Mouse (Mus musculus): Measurements from ENCODE around the gene Olfr288. TPM values are rescaled to one million over a fixed set of nuclear protein-coding genes. Genes with fewer than 3 reads are reported as not detected.

The Olfr288 gene
- not detected in 2 replicates for polyA plus RNA-seq (2012; rRNA removed)

DNA sequence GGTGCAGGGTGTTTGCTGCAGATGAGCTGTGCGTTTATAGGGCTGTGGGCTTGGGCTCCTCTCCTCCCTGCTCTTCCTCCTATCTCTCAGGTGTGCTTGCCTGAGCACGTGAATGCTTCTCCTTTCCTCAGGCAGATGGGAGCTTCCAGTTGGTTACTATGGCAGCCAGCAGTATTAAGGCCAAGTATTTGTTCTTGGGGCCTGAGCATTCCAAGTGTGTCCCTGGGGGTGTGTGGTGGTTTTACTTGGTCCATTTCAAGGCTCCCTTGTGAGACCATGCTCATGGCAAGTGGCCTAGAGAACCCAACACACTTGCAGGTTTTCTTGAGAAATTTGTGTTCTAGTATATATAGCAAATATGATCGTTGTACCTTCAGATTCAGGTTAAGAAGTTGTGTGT lies at the start of gene Olfr288:
TSS of gene Olfr288 (minus strand) at position 101 of the 400 bp plus-strand sequence.
- 68% methylated on average over 3 of the region's 3 CpGs for WGBS

DNA sequence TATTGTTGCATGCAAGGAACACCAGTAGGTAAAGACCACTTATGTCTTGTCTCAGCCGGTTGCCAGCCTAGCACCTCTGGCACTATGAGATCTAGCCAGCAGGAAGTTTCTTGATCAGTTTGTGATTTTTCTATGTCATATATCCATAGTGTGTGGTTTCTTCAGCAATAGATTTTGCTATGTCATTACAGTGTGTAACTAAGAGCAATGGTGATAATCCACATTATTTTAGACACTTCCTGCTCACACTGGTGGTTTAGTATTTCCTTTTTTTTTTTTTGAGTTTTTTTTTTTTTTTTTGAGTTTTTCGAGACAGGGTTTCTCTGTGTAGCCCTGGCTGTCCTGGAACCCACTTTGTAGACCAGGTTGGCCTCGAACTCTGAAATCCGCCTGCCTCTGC lies 40.1 kb upstream of the Olfr288 start:
- Histone ChIP-seq H3K36me3 (ENCODE audit: control insufficient read depth, insufficient read depth, low read length) (no peaks in the 10 kb centered on the region), H3K4me3 (ENCODE audit: insufficient read depth, low read depth, low read length) (no peak overlapping the region), H3K27me3 (replicated peaks; ENCODE audit: control insufficient read depth, insufficient read depth, low read length) (no peaks in the 10 kb centered on the region), H3K27ac (ENCODE audit: insufficient read depth, low read depth, low read length) (no peak overlapping the region), H3K4me1 (ENCODE audit: control insufficient read depth, insufficient read depth, low read length) (no peaks in the 10 kb centered on the region)
- DNase-seq = no peak
- TF ChIP-seq POLR2A (IDR thresholded peaks at IDR 0.05; ENCODE audit: low read depth, low read length) (no peak), CTCF (conservative IDR thresholded peaks at IDR 0.05; ENCODE audit: insufficient read depth, insufficient read length, low read depth, low read length) (no peak)
- 90% methylated on average over 4 of the region's 4 CpGs for WGBS

More for the DNA sequence above, at the start of gene Olfr288:
- no peaks in the 10 kb centered on the region for H3K36me3 ChIP-seq (ENCODE audit: control insufficient read depth, insufficient read depth, low read length)
- H3K4me1 ChIP-seq (ENCODE audit: control insufficient read depth, insufficient read depth, low read length) = no peaks in the 10 kb centered on the region
- no peak for DNase-seq
- H3K4me3 ChIP-seq (ENCODE audit: insufficient read depth, low read depth, low read length) = no peak within 1 kb of the TSS
- no peak within 1 kb of the TSS for H3K27ac ChIP-seq (ENCODE audit: insufficient read depth, low read depth, low read length)
- no peaks in the 10 kb centered on the region for H3K27me3 ChIP-seq (replicated peaks; ENCODE audit: control insufficient read depth, insufficient read depth, low read length)
- TF ChIP-seq POLR2A (IDR thresholded peaks at IDR 0.05; ENCODE audit: low read depth, low read length) (no peak), CTCF (conservative IDR thresholded peaks at IDR 0.05; ENCODE audit: insufficient read depth, insufficient read length, low read depth, low read length) (no peak)

DNA sequence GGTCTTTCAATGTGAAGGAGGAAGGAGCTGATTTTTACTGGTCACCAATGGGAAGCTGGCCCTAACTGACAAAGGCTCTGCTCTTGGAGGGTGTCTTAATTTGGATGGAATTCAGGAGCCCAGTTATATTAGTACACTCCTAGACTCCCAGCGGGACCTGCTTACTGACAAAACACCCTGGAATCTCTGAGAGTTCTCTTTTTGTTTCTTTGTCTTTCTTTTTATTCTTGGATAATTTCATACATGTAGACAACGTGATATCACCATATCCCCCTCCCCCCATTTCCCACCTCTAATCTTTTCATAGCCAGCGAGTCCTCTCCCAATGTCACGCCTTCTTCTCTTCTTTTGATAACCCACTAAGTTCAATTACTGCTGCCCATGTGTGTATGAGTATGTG lies 39.0 kb upstream of the Olfr288 start, which contains the start of gene Olfr286:
TSS of gene Olfr286 (minus strand) at position 101 of the 400 bp plus-strand sequence.
- no peaks in the 10 kb centered on the region for H3K27me3 ChIP-seq (replicated peaks; ENCODE audit: control insufficient read depth, insufficient read depth, low read length)
- TF ChIP-seq CTCF (conservative IDR thresholded peaks at IDR 0.05; ENCODE audit: insufficient read depth, insufficient read length, low read depth, low read length) (no peak), POLR2A (IDR thresholded peaks at IDR 0.05; ENCODE audit: low read depth, low read length) (no peak)
- no peak within 1 kb of the TSS for H3K4me3 ChIP-seq (ENCODE audit: insufficient read depth, low read depth, low read length)
- no peaks in the 10 kb centered on the region for H3K4me1 ChIP-seq (ENCODE audit: control insufficient read depth, insufficient read depth, low read length)
- H3K36me3 ChIP-seq (ENCODE audit: control insufficient read depth, insufficient read depth, low read length) = no peaks in the 10 kb centered on the region
- 95% methylated on average over 4 of the region's 4 CpGs for WGBS
- DNase-seq = no peak
- H3K27ac ChIP-seq (ENCODE audit: insufficient read depth, low read depth, low read length) = no peak within 1 kb of the TSS

DNA sequence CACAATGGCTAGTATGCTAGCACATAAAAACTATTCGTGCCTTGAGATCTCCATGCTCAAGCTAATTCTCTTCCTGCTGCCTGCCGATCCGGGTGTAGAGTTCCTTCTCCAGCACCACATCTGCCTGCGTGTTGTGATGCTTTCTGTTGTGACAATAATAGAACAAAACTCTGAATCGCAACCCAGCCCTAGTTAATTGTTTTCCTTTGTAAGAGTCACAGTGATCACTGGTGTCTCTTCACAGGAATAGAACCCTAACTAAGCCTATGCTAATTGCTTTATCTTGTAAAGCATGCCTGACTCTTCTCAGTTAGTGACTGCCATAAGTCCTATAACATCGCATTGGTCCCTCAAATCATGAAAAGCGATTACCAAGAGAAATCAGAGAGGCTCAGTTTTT lies 30.8 kb upstream of the Olfr288 start:
- TF ChIP-seq POLR2A (IDR thresholded peaks at IDR 0.05; ENCODE audit: low read depth, low read length) (no peak), CTCF (conservative IDR thresholded peaks at IDR 0.05; ENCODE audit: insufficient read depth, insufficient read length, low read depth, low read length) (no peak)
- H3K4me3 ChIP-seq (ENCODE audit: insufficient read depth, low read depth, low read length) = no peak overlapping the region
- no peaks in the 10 kb centered on the region for H3K36me3 ChIP-seq (ENCODE audit: control insufficient read depth, insufficient read depth, low read length)
- 82% methylated on average over 7 of the region's 7 CpGs for WGBS
- DNase-seq = no peak
- H3K27ac ChIP-seq (ENCODE audit: insufficient read depth, low read depth, low read length) = no peak overlapping the region
- no peaks in the 10 kb centered on the region for H3K27me3 ChIP-seq (replicated peaks; ENCODE audit: control insufficient read depth, insufficient read depth, low read length)
- no peaks in the 10 kb centered on the region for H3K4me1 ChIP-seq (ENCODE audit: control insufficient read depth, insufficient read depth, low read length)

DNA sequence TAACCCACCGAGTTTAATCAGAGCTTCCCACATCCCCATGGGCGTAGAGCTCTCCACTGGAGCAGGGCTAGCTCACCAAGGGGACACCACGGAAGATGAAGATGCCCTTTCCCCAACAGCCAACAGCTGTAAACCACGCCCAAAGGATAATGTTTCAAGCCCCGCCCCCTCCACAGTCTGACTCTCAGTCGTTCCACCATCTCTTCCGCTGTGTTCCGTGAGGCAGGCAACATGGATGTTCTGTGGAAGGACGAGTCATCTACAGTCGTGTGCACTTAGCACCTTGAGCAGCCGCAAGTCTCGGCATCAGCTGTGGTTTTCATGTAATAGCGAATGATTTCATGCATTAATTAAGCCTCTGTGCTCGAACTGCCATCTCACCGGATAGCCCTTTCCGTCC lies 30.3 kb upstream of the Olfr288 start:
- Histone ChIP-seq H3K27ac (ENCODE audit: insufficient read depth, low read depth, low read length) (no peak overlapping the region), H3K4me3 (ENCODE audit: insufficient read depth, low read depth, low read length) (no peak overlapping the region), H3K27me3 (replicated peaks; ENCODE audit: control insufficient read depth, insufficient read depth, low read length) (no peaks in the 10 kb centered on the region), H3K36me3 (ENCODE audit: control insufficient read depth, insufficient read depth, low read length) (no peaks in the 10 kb centered on the region), H3K4me1 (ENCODE audit: control insufficient read depth, insufficient read depth, low read length) (no peaks in the 10 kb centered on the region)
- WGBS = 54% methylated on average over 16 of the region's 16 CpGs
- DNase-seq = no peak
- TF ChIP-seq CTCF (conservative IDR thresholded peaks at IDR 0.05; ENCODE audit: insufficient read depth, insufficient read length, low read depth, low read length) (no peak), POLR2A (IDR thresholded peaks at IDR 0.05; ENCODE audit: low read depth, low read length) (no peak)

DNA sequence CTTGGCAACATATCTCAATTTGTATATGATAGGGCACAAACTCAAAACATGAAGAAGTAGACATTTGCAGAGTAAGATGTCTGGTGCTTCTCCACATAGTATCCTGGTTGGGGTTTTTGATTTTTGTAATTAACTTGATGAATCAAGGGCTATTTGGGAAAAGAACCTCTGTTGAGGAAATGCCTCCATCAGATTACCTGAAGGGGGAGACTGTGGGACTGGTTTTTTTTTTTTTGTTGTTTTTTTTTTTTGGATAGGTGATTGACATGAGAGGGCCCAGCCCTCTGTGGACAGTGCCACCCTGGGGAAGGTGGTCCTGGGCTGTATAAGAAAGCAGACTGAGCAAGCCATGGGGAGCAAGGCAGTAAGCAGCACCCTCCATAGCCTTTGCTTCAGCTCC lies 27.0 kb upstream of the Olfr288 start:
- Histone ChIP-seq H3K27ac (ENCODE audit: insufficient read depth, low read depth, low read length) (no peak overlapping the region), H3K4me3 (ENCODE audit: insufficient read depth, low read depth, low read length) (no peak overlapping the region), H3K27me3 (replicated peaks; ENCODE audit: control insufficient read depth, insufficient read depth, low read length) (no peaks in the 10 kb centered on the region), H3K36me3 (ENCODE audit: control insufficient read depth, insufficient read depth, low read length) (no peaks in the 10 kb centered on the region), H3K4me1 (ENCODE audit: control insufficient read depth, insufficient read depth, low read length) (no peaks in the 10 kb centered on the region)
- no peak for DNase-seq
- no peak for TF ChIP-seq POLR2A (IDR thresholded peaks at IDR 0.05; ENCODE audit: low read depth, low read length)
- TF ChIP-seq CTCF (conservative IDR thresholded peaks at IDR 0.05; ENCODE audit: insufficient read depth, insufficient read length, low read depth, low read length) = no peak

DNA sequence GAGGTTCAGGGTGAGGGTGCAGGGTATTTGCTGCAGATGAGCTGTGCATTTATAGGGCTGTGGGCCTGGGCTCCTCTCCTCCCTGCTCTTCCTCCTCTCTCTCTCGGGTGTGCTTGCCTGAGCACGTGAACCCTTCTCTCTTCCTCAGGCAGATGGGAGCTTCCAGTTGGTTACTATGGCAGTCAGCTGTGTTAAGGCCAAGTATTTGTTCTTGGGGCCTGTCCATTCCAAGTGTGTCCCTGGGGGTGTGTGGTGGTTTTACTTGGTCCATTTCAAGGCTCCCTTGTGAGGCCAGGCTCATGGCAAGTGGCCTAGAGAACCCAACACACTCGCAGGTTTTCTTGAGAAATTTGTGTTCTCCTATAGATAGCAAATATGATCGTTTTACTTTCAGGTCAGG lies 25.5 kb upstream of the Olfr288 start, which contains the start of the genes Gm44579 and Olfr287:
TSS of gene Gm44579 (minus strand) at position 101 of the 400 bp plus-strand sequence.
TSS of gene Olfr287 (minus strand) at position 180 of the 400 bp plus-strand sequence.
- no peak within 1 kb of the TSS for H3K4me3 ChIP-seq (ENCODE audit: insufficient read depth, low read depth, low read length)
- no peak within 1 kb of the TSS for H3K27ac ChIP-seq (ENCODE audit: insufficient read depth, low read depth, low read length)
- DNase-seq = no peak
- no peaks in the 10 kb centered on the region for H3K36me3 ChIP-seq (ENCODE audit: control insufficient read depth, insufficient read depth, low read length)
- no peaks in the 10 kb centered on the region for H3K27me3 ChIP-seq (replicated peaks; ENCODE audit: control insufficient read depth, insufficient read depth, low read length)
- TF ChIP-seq POLR2A (IDR thresholded peaks at IDR 0.05; ENCODE audit: low read depth, low read length) = no peak
- TF ChIP-seq CTCF (conservative IDR thresholded peaks at IDR 0.05; ENCODE audit: insufficient read depth, insufficient read length, low read depth, low read length) = no peak
- 70% methylated on average over 4 of the region's 4 CpGs for WGBS
- no peaks in the 10 kb centered on the region for H3K4me1 ChIP-seq (ENCODE audit: control insufficient read depth, insufficient read depth, low read length)
